Mouse (Mus musculus): ENCODE data around the gene Mapt.
"Not testable (repeated sequence)": the region's sequence is repeated elsewhere in the genome, so short reads cannot be mapped to it uniquely, and the experiment has no call there.

The Mapt gene

GRCm38 (mm10) chr11:104233574-104234206, 2.5 kb downstream of the Mapt start:
- no peak for DNase-seq (ENCODE audit: low read depth, low spot score)

GRCm38 (mm10) chr11:104234680-104235079, 3.5 kb downstream of the Mapt start:
- no peak for DNase-seq (ENCODE audit: low read depth, low spot score)

GRCm38 (mm10) chr11:104235881-104236280, 4.7 kb downstream of the Mapt start:
- DNase-seq (ENCODE audit: low read depth, low spot score) = no peak

- no peak for DNase-seq (ENCODE audit: low read depth, low spot score)
Measured at GRCm38 (mm10) chr11:104237226-104237625, 6.0 kb downstream of the Mapt start.

GRCm38 (mm10) chr11:104237958-104238747, 7.0 kb downstream of the Mapt start:
- DNase-seq (ENCODE audit: low read depth, low spot score) = no peak

GRCm38 (mm10) chr11:104245478-104245877, 14.3 kb downstream of the Mapt start:
- DNase-seq (ENCODE audit: low read depth, low spot score) = not testable (repeated sequence)

GRCm38 (mm10) chr11:104246171-104246694, 15.0 kb downstream of the Mapt start:
- no peak for DNase-seq (ENCODE audit: low read depth, low spot score)

- DNase-seq (ENCODE audit: low read depth, low spot score) = no peak
Measured at GRCm38 (mm10) chr11:104247141-104247717, 16.0 kb downstream of the Mapt start.

- no peak for DNase-seq (ENCODE audit: low read depth, low spot score)
Measured at GRCm38 (mm10) chr11:104249420-104249819, 18.2 kb downstream of the Mapt start.

- no peak for DNase-seq (ENCODE audit: low read depth, low spot score)
Measured at GRCm38 (mm10) chr11:104251121-104251520, 19.9 kb downstream of the Mapt start.

GRCm38 (mm10) chr11:104252094-104252493, 20.9 kb downstream of the Mapt start:
- DNase-seq (ENCODE audit: low read depth, low spot score) = no peak

- DNase-seq (ENCODE audit: low read depth, low spot score) = no peak
Measured at GRCm38 (mm10) chr11:104254408-104255039, 23.3 kb downstream of the Mapt start.

- DNase-seq (ENCODE audit: low read depth, low spot score) = no peak
Measured at GRCm38 (mm10) chr11:104256179-104256578, 25.0 kb downstream of the Mapt start.

- no peak for DNase-seq (ENCODE audit: low read depth, low spot score)
Measured at GRCm38 (mm10) chr11:104258991-104259390, 27.8 kb downstream of the Mapt start.

GRCm38 (mm10) chr11:104264683-104265082, 33.5 kb downstream of the Mapt start:
- DNase-seq (ENCODE audit: low read depth, low spot score) = no peak

- no peak for DNase-seq (ENCODE audit: low read depth, low spot score)
Measured at GRCm38 (mm10) chr11:104265669-104266068, 34.5 kb downstream of the Mapt start.

GRCm38 (mm10) chr11:104267380-104267779, 36.2 kb downstream of the Mapt start:
- no peak for DNase-seq (ENCODE audit: low read depth, low spot score)

GRCm38 (mm10) chr11:104269385-104269822, 38.2 kb downstream of the Mapt start:
- DNase-seq (ENCODE audit: low read depth, low spot score) = no peak

- DNase-seq (ENCODE audit: low read depth, low spot score) = no peak
Measured at GRCm38 (mm10) chr11:104270452-104270851, 39.3 kb downstream of the Mapt start.

GRCm38 (mm10) chr11:104270876-104271275, 39.7 kb downstream of the Mapt start:
- DNase-seq (ENCODE audit: low read depth, low spot score) = no peak

- DNase-seq (ENCODE audit: low read depth, low spot score) = no peak
Measured at GRCm38 (mm10) chr11:104271876-104272275, 40.7 kb downstream of the Mapt start.

- peak; percentile 47 for DNase-seq (ENCODE audit: low read depth, low spot score)
Measured at GRCm38 (mm10) chr11:104272352-104272751, 41.2 kb downstream of the Mapt start.
